Mouse (Mus musculus): Measurements from ENCODE around the gene Ccdc175. TPM values are rescaled to one million over a fixed set of nuclear protein-coding genes. Genes with fewer than 3 reads are reported as not detected.

Ccdc175 gene
- polyA plus RNA-seq, 1 experiment = not detected

DNA sequence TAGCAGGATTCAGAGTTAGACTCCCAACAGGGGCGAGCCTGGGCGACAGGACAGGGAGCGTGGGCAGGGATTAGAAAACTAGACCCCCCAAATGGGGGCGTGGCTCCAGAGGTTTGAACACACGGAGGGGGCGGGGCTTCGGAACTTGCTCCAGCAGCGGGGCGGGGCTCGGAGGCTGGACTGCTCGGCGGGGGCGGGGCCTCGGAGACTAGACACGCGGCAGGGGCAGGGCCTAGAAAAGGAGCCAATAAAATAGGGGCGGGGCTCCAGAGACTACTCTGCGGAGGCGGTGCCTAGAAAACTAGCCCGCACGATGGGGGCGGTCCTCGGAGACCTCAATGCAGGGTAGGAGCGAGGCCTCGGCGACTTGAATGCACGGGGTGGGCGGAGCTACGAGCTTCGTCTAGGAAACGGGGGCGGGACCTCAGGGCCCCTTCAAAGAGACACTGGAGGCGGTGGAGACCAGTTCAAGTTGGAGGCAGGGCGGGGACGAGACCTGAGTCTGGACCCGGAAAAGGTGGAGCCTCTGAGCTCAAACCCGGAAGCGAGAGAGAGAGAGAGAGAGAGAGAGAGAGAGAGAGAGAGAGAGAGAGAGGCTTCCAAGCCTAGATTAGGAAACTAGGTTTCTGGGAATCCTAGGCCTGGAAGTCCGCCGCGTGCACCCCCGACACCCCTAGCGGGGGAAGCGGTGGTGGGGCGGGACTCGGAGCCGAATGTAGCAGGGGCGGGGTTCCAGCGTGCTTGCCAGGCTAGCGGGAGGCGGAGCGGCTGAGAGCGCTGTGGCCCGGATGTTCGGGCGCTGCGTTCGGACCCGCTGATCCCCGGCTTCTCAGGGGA lies 99.3 kb downstream of the Ccdc175 start, which contains the start of the genes L3hypdh and Jkamp:
Gene L3hypdh (minus strand): TSS at position 111 of the 837 bp plus-strand sequence.
Gene Jkamp (plus strand): TSS at position 261 of the 837 bp plus-strand sequence.
- 1% methylated on average over 60 of the region's 60 CpGs for WGBS
- Histone ChIP-seq H3K4me3 (ENCODE audit: insufficient read depth, low read depth, low read length) (peak within 1 kb of the TSS; percentile 87), H3K4me1 (ENCODE audit: control insufficient read depth, insufficient read depth, low read length) (peaks cover 9% of the 10 kb centered on the region), H3K27ac (ENCODE audit: insufficient read depth, low read depth, low read length) (peak within 1 kb of the TSS; percentile 86)
- TF ChIP-seq POLR2A (IDR thresholded peaks at IDR 0.05; ENCODE audit: insufficient read depth, low read depth, low read length) (peak; percentile 62; the same call in 1 of the 2 replicates), CTCF (IDR thresholded peaks at IDR 0.05; ENCODE audit: insufficient read depth, low read depth, low read length) (no peak)

DNA sequence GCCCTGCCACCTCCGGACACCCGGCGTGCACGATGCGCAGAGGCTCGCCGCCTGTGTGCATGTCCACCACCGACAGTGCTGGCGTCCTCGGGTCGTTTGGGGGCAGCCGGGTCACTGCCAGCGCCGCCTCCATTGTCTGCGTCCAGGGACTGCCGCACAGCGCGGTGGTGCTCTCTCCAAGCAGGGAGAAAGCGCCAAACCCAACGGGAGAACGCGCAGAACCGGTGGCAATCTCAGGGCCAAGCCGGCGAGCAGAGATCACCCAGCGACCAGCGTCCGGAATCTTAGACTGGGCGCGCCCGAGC lies 99.9 kb downstream of the Ccdc175 start:
- peaks cover 9% of the 10 kb centered on the region for H3K4me1 ChIP-seq (ENCODE audit: control insufficient read depth, insufficient read depth, low read length)
- under 1% methylated on average over 31 of the region's 31 CpGs for WGBS
- peak overlapping the region; percentile 87 for H3K4me3 ChIP-seq (ENCODE audit: insufficient read depth, low read depth, low read length)
- TF ChIP-seq POLR2A (IDR thresholded peaks at IDR 0.05; ENCODE audit: insufficient read depth, low read depth, low read length) = no peak; the same call in 1 of the 2 replicates
- H3K27ac ChIP-seq (ENCODE audit: insufficient read depth, low read depth, low read length) = peak overlapping the region; percentile 52

DNA sequence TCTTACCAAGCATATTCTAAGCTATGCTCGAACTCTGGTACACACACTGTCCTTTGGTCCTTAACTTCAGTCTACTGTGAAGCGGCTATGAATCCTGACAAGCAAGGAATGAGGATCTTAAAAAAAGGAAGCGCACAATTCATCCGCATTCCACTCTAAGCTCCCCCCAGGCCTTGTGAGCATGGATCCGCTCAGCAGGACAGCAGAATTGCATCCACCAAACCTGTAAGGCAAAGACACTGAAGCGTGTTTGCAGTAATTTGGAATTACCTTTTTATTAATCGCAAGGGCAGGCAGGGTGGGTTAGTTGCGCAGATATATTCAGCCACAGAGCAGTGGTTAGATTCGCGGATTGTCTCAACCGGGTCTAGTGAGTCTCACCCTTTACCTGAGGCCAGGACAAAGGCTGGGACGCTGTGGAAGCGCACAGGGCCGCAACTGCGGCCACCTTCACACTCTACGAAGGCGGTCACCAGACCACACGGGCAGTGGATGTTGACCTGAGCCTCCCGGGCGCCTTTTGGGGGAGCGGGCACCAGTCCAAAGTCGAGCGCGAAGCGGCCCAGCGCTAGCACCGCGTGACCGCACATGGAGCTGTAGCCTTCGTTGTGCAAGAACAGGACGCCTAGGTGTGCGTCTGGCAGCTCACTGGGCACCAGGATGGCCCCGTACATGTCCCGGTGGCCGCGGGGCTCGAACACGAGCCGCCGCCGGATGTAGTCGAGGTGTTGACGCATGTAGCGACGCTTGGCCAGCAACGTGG lies 100.4 kb downstream of the Ccdc175 start:
- peaks cover 9% of the 10 kb centered on the region for H3K4me1 ChIP-seq (ENCODE audit: control insufficient read depth, insufficient read depth, low read length)
- TF ChIP-seq POLR2A (IDR thresholded peaks at IDR 0.05; ENCODE audit: insufficient read depth, low read depth, low read length) (no peak), CTCF (IDR thresholded peaks at IDR 0.05; ENCODE audit: insufficient read depth, low read depth, low read length) (no peak)
- peak overlapping the region; percentile 52 for H3K27ac ChIP-seq (ENCODE audit: insufficient read depth, low read depth, low read length)
- 15% methylated on average over 46 of the region's 46 CpGs for WGBS
- peak overlapping the region; percentile 87 for H3K4me3 ChIP-seq (ENCODE audit: insufficient read depth, low read depth, low read length)

DNA sequence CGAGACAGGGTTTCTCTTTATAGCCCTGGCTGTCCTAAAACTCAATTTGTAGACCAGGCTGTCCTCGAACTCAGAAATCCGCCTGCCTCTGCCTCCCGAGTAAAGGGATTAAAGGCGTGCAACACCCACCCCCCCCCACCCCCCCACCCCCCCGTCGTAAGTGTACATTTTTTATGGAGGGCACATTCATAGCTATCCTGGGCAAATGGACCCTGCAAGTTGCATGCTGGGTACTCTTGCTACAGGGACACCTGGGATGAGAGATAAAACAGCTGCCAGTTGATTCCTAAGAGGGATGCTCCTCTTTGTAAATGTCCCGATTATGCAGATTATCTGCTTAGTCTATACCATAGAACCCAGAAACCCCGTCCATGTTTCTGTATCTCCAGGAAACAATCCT lies 101.6 kb downstream of the Ccdc175 start:
- 89% methylated on average over 9 of the region's 9 CpGs for WGBS
- TF ChIP-seq POLR2A (IDR thresholded peaks at IDR 0.05; ENCODE audit: insufficient read depth, low read depth, low read length) = no peak
- TF ChIP-seq CTCF (IDR thresholded peaks at IDR 0.05; ENCODE audit: insufficient read depth, low read depth, low read length) = no peak

GRCm38 (mm10) chr12:72082370-72082769 lies 102.5 kb downstream of the Ccdc175 start:
- WGBS = 47% methylated on average over 18 of the region's 18 CpGs
- peaks cover 9% of the 10 kb centered on the region for H3K4me1 ChIP-seq (ENCODE audit: control insufficient read depth, insufficient read depth, low read length)

More for the DNA sequence above, 101.6 kb downstream of the Ccdc175 start:
- no peak overlapping the region for H3K4me3 ChIP-seq (ENCODE audit: insufficient read depth, low read depth, low read length)
- no peak overlapping the region for H3K27ac ChIP-seq (ENCODE audit: insufficient read depth, low read depth, low read length)
- peaks cover 9% of the 10 kb centered on the region for H3K4me1 ChIP-seq (ENCODE audit: control insufficient read depth, insufficient read depth, low read length)

GRCm38 (mm10) chr12:72081961-72082360 lies 102.9 kb downstream of the Ccdc175 start:
- TF ChIP-seq POLR2A (IDR thresholded peaks at IDR 0.05; ENCODE audit: insufficient read depth, low read depth, low read length) (no peak), CTCF (IDR thresholded peaks at IDR 0.05; ENCODE audit: insufficient read depth, low read depth, low read length) (no peak)
- Histone ChIP-seq H3K4me1 (ENCODE audit: control insufficient read depth, insufficient read depth, low read length) (peaks cover 9% of the 10 kb centered on the region), H3K4me3 (ENCODE audit: insufficient read depth, low read depth, low read length) (no peak overlapping the region), H3K27ac (ENCODE audit: insufficient read depth, low read depth, low read length) (no peak overlapping the region)
- 70% methylated on average over 3 of the region's 3 CpGs for WGBS

More at GRCm38 (mm10) chr12:72082370-72082769, 102.5 kb downstream of the Ccdc175 start:
- Histone ChIP-seq H3K4me3 (ENCODE audit: insufficient read depth, low read depth, low read length) (no peak overlapping the region), H3K27ac (ENCODE audit: insufficient read depth, low read depth, low read length) (no peak overlapping the region)
- TF ChIP-seq POLR2A (IDR thresholded peaks at IDR 0.05; ENCODE audit: insufficient read depth, low read depth, low read length) (no peak), CTCF (IDR thresholded peaks at IDR 0.05; ENCODE audit: insufficient read depth, low read depth, low read length) (no peak)

DNA sequence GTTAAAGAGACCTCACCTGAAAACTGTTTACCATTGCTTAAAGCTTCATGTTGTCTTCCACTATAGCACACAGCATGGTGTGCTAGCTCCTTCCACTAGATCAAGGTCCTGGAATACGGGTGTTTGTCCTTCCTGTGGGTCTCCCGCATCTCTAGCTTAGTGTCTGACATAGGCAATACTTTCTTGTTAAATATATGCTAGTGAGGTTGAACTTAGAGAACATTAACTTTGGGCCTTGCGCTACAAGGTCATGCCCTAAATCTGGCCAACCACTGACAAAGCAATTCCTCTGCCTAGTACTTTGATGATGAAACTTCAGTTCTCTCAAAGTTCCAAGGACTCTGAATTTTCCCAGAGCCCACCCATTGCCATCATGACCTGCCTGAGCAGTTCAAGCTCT lies 106.6 kb downstream of the Ccdc175 start:
- no peak overlapping the region for H3K4me3 ChIP-seq (ENCODE audit: insufficient read depth, low read depth, low read length)
- peaks cover 4% of the 10 kb centered on the region for H3K4me1 ChIP-seq (ENCODE audit: control insufficient read depth, insufficient read depth, low read length)
- TF ChIP-seq CTCF (IDR thresholded peaks at IDR 0.05; ENCODE audit: insufficient read depth, low read depth, low read length) (no peak), POLR2A (IDR thresholded peaks at IDR 0.05; ENCODE audit: insufficient read depth, low read depth, low read length) (no peak)
- 96% methylated on average over 3 of the region's 3 CpGs for WGBS
- H3K27ac ChIP-seq (ENCODE audit: insufficient read depth, low read depth, low read length) = no peak overlapping the region

DNA sequence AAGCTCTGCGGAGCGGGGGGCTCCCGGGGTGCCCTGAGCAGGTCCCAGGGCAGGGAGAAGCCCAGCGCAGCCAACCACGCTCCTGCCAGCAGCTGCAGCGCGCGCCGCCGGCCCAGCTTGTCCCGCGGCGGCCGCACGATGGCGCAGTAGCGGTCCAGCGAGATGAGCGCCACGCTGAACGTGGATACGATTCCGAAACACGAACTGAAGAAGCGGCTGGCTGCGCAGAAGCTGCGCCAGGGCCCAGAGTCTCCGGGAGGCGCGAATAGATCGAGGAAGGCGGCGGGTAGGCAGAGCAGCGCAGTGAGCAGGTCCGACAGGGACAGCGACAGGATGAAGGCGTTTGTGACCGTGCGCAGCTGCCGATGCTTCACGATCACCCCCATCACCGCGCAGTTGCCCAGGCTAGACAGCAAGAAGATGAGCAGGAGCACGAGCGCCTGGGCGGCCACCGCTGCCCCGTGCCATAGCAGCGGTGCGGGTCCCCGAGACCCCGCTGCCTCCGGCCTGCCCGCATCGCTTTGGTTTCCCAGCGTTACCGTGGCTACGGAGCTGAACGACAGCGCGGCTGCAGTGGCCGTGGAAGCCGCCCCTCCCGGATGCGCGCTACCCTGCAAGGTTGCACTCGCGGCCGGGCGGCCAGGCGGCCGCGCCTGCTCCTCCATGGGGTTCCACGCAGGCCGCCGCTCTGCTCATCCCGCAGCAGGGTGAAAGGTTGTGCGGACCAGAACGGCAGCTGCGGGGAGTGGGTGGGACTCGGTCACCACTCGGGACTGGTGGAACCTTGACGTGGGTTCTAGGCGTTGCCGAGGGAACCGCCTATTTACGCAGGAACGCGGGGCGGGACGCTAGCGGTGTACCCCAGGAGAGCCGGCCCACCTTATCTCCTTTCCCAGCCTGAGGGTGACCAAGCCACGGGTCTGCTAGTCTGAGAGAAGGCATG lies 114.2 kb downstream of the Ccdc175 start, which contains the start of gene Gpr135:
Gene Gpr135 (minus strand): TSS at position 799 of the 943 bp plus-strand sequence.
- WGBS = under 1% methylated on average over 94 of the region's 94 CpGs
- peak within 1 kb of the TSS; percentile 89 for H3K27ac ChIP-seq (ENCODE audit: insufficient read depth, low read depth, low read length)
- TF ChIP-seq CTCF (IDR thresholded peaks at IDR 0.05; ENCODE audit: insufficient read depth, low read depth, low read length) = peak; percentile 83
- TF ChIP-seq POLR2A (IDR thresholded peaks at IDR 0.05; ENCODE audit: insufficient read depth, low read depth, low read length) = no peak; the same call in 1 of the 2 replicates
- H3K4me3 ChIP-seq (ENCODE audit: insufficient read depth, low read depth, low read length) = peak within 1 kb of the TSS; percentile 92
- H3K4me1 ChIP-seq (ENCODE audit: control insufficient read depth, insufficient read depth, low read length) = peaks cover 9% of the 10 kb centered on the region

Data from olfactory bulb, adult 2 months (tissue).